Mouse (Mus musculus) lung, postnatal 0 days (tissue): ENCODE results near the gene S100a5. TPM values are rescaled to one million over a fixed set of nuclear protein-coding genes. Genes with fewer than 3 reads are reported as not detected.

Source experiments
- ATAC-seq: fragments of 200-750 bp; cut with Nextera tagmentation; 2 replicates; pipeline ENCODE4 v1.8.0; 2017; ENCODE audit warnings: moderate library complexity
- DNase-seq: peaks from one replicate; pipeline ENCODE4 v3.0.0-alpha.2; 2016; ENCODE audit warnings: low spot score
- H3K27ac ChIP-seq: fragments of 300-500 bp; sonication (generic); 2 replicates; pipeline ENCODE4 v1.5.1; 2014; ENCODE audit warnings: antibody characterized with exemption, mild to moderate bottlenecking, low read length, mixed read lengths
- H3K27me3 ChIP-seq: fragments of 300-500 bp; sonication (generic); replicated peaks from 2 replicates; pipeline ENCODE4 v1.6.1; 2014; ENCODE audit warnings: low read length, mixed read lengths; ENCODE audit not compliant: insufficient read depth
- H3K36me3 ChIP-seq: fragments of 300-500 bp; sonication (generic); 2 replicates; pipeline ENCODE4 v1.6.1; 2014; ENCODE audit warnings: low read length, mixed read lengths; ENCODE audit not compliant: insufficient read depth
- H3K4me1 ChIP-seq: fragments of 300-500 bp; sonication (generic); 2 replicates; pipeline ENCODE4 v1.6.1; 2014; ENCODE audit warnings: antibody characterized with exemption, low read depth, low read length, mixed read lengths; ENCODE audit not compliant: insufficient read depth
- H3K4me2 ChIP-seq: fragments of 300-500 bp; sonication (generic); replicated peaks from 2 replicates; pipeline ENCODE4 v1.6.1; 2014; ENCODE audit warnings: low read depth, mild to moderate bottlenecking, low read length, moderate library complexity, mixed read lengths
- H3K4me3 ChIP-seq: fragments of 300-500 bp; sonication (generic); 2 replicates; pipeline ENCODE4 v1.5.1; 2014; ENCODE audit warnings: low read depth, low read length
- H3K9ac ChIP-seq: fragments of 300-500 bp; sonication (generic); replicated peaks from 2 replicates; pipeline ENCODE4 v1.6.1; 2014; ENCODE audit warnings: low read depth, mild to moderate bottlenecking
- H3K9me3 ChIP-seq: fragments of 300-500 bp; sonication (generic); 2 replicates; pipeline ENCODE4 v1.6.1; 2016; ENCODE audit warnings: low read length, mixed read lengths
- CTCF ChIP-seq: IDR thresholded peaks from 2 replicates; pipeline ENCODE4 v1.5.1; 2016; ENCODE audit warnings: antibody characterized with exemption, mild to moderate bottlenecking
- EP300 ChIP-seq: IDR thresholded peaks from 2 replicates; pipeline ENCODE4 v1.6.1; 2016; ENCODE audit warnings: antibody characterized with exemption, mild to moderate bottlenecking, control low read depth
- WGBS: fragments of 180-500 bp; shearing (Covaris S2); extraction: QIAGEN DNeasy Blood & Tissue Kit; methylation state at CpG from one replicate; pipeline ENCODE4 v1.1.7; 2014; 5-methylcytosine and 5-hydroxymethylcytosine counted together
- polyA plus RNA-seq: library from polyadenylated mRNA; unstranded; fragments of >200 nt; fragmentation: Nextera tagmentation; extraction: Ambion mirVana; gene quantifications from 2 replicates; pipeline ENCODE4 v1.2.1, GENCODE M21; 2015

S100a5 gene
- polyA plus RNA-seq, 1 experiment from 2014 or later: not detected

GRCm38 (mm10) chr3:90581141-90581540 is 27.2 kb upstream of the S100a5 start:
- DNase-seq (no peak), ATAC-seq (no peak)
- Histone ChIP-seq H3K4me1 (no peaks in the 10 kb centered on the region), H3K9ac (no peak overlapping the region), H3K4me2 (no peak overlapping the region), H3K9me3 (no peaks in the 10 kb centered on the region), H3K36me3 (no peaks in the 10 kb centered on the region), H3K27me3 (no peaks in the 10 kb centered on the region), H3K4me3 (no peak overlapping the region), H3K27ac (no peak overlapping the region)
- TF ChIP-seq CTCF (no peak), EP300 (no peak)
- 93% methylated on average over 5 of the region's 5 CpGs for WGBS

GRCm38 (mm10) chr3:90582156-90582555 is 26.2 kb upstream of the S100a5 start:
- Histone ChIP-seq H3K36me3 (no peaks in the 10 kb centered on the region), H3K4me1 (no peaks in the 10 kb centered on the region), H3K9me3 (no peaks in the 10 kb centered on the region), H3K27me3 (no peaks in the 10 kb centered on the region), H3K9ac (no peak overlapping the region), H3K4me3 (no peak overlapping the region), H3K27ac (no peak overlapping the region), H3K4me2 (no peak overlapping the region)
- DNase-seq (no peak), ATAC-seq (no peak)
- no peak for TF ChIP-seq EP300
- peak; percentile 48 for TF ChIP-seq CTCF
- WGBS: 97% methylated on average over 1 of the region's 1 CpGs

GRCm38 (mm10) chr3:90582556-90582955 is 25.8 kb upstream of the S100a5 start:
- Histone ChIP-seq H3K4me1 (peaks cover 3% of the 10 kb centered on the region; the same call in 1 of the 2 replicates), H3K9me3 (no peaks in the 10 kb centered on the region), H3K27me3 (no peaks in the 10 kb centered on the region), H3K4me3 (no peak overlapping the region), H3K27ac (no peak overlapping the region), H3K4me2 (no peak overlapping the region), H3K9ac (no peak overlapping the region), H3K36me3 (no peaks in the 10 kb centered on the region)
- ATAC-seq: no peak
- no peak for DNase-seq
- TF ChIP-seq CTCF (no peak), EP300 (no peak)
- WGBS: 82% methylated on average over 4 of the region's 4 CpGs

- Histone ChIP-seq H3K9me3 (no peaks in the 10 kb centered on the region), H3K27me3 (no peaks in the 10 kb centered on the region), H3K4me1 (peaks cover 3% of the 10 kb centered on the region; the same call in 1 of the 2 replicates), H3K9ac (no peak overlapping the region), H3K4me3 (no peak overlapping the region), H3K36me3 (no peaks in the 10 kb centered on the region), H3K27ac (no peak overlapping the region), H3K4me2 (no peak overlapping the region)
- no peak for TF ChIP-seq EP300
- TF ChIP-seq CTCF: no peak
- 56% methylated on average over 3 of the region's 3 CpGs for WGBS
- ATAC-seq (no peak), DNase-seq (no peak)
Measured at GRCm38 (mm10) chr3:90583893-90584292, 24.4 kb upstream of the S100a5 start.

GRCm38 (mm10) chr3:90585595-90585994 is 22.7 kb upstream of the S100a5 start:
- DNase-seq: peak; percentile 94
- no peaks in the 10 kb centered on the region for H3K36me3 ChIP-seq
- H3K4me2 ChIP-seq: no peak overlapping the region
- no peaks in the 10 kb centered on the region for H3K27me3 ChIP-seq
- peak; percentile 45 for ATAC-seq
- H3K4me1 ChIP-seq: peaks cover 3% of the 10 kb centered on the region; the same call in 1 of the 2 replicates
- no peak overlapping the region for H3K9ac ChIP-seq
- no peak overlapping the region for H3K4me3 ChIP-seq
- peak; percentile 92 for TF ChIP-seq CTCF
- TF ChIP-seq EP300: peak; percentile 73
- no peaks in the 10 kb centered on the region for H3K9me3 ChIP-seq
- WGBS: 24% methylated on average over 5 of the region's 5 CpGs
- H3K27ac ChIP-seq: no peak overlapping the region; the same call in 1 of the 2 replicates

GRCm38 (mm10) chr3:90586016-90586643 is 22.2 kb upstream of the S100a5 start:
- H3K4me3 ChIP-seq: no peak overlapping the region
- peak overlapping the region; percentile 86 for H3K27ac ChIP-seq
- no peak overlapping the region for H3K4me2 ChIP-seq
- TF ChIP-seq CTCF: no peak
- no peak for TF ChIP-seq EP300
- H3K27me3 ChIP-seq: no peaks in the 10 kb centered on the region
- ATAC-seq: no peak
- no peak overlapping the region for H3K9ac ChIP-seq
- H3K9me3 ChIP-seq: no peaks in the 10 kb centered on the region
- H3K4me1 ChIP-seq: peaks cover 3% of the 10 kb centered on the region; the same call in 1 of the 2 replicates
- DNase-seq: no peak
- WGBS: 81% methylated on average over 15 of the region's 15 CpGs
- H3K36me3 ChIP-seq: no peaks in the 10 kb centered on the region
